Mouse (Mus musculus): ENCODE results near the gene Foxi3. TPM values are rescaled to one million over a fixed set of nuclear protein-coding genes. Genes with fewer than 3 reads are reported as not detected.

Gene Foxi3
- polyA plus RNA-seq, 1 experiment from 2014 or later: not detected

DNA sequence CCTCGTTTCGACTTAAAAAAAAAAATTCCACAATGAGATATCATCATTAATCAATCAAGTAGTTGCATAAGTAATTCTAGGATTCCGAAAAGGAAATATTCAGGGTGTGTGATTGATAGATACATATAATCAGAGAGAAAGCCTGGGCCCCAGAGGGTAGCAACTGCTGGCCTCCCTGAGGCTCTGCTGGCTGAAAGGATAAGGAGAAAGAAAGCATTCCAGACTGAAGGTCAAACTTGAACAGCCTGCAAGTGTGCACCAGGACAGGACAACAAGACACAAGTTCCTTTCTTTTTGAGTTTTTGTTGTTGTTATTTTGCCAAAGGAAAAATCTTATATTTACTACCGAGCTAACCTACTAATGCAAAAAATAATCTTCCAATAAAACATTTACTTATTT, 12.0 kb downstream of the Foxi3 start:
- Histone ChIP-seq H3K4me1 (ENCODE audit: control insufficient read depth, insufficient read depth, low read length) (no peaks in the 10 kb centered on the region), H3K4me2 (ENCODE audit: low read depth, low read length) (no peak overlapping the region), H3K27me3 (ENCODE audit: control insufficient read depth, insufficient read depth, low read length) (no peaks in the 10 kb centered on the region), H3K9ac (replicated peaks; ENCODE audit: low read depth, low read length) (no peak overlapping the region), H3K27ac (ENCODE audit: low read depth, low read length) (no peak overlapping the region), H3K4me3 (ENCODE audit: low read depth, low read length) (no peak overlapping the region), H3K36me3 (ENCODE audit: control insufficient read depth, insufficient read depth, low read length) (no peaks in the 10 kb centered on the region), H3K9me3 (ENCODE audit: control insufficient read depth, low read length) (no peaks in the 10 kb centered on the region)
- no peak for ATAC-seq (ENCODE audit: low read depth)
- 65% methylated on average over 4 of the region's 4 CpGs for WGBS

DNA sequence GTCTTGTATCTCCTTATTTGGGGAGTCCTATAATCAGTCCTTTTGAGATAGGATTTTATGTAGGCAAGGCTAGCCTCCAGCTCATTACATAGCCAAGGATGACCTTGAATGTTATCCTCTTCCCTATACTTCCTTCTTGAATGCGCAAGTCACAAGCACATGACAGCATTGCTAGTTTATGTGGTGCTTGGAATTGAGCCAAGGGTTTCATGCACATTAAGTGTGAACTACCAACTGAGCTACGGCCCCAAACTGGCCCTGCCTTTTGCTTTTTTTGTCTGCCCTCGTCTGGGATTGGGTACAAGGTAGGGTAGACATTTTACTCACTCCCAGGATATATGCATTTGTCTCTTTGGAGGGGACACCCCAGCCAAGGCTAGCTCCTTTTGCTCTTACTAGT, 16.7 kb downstream of the Foxi3 start:
- 38% methylated on average over 3 of the region's 3 CpGs for WGBS
- no peak for ATAC-seq (ENCODE audit: low read depth)
- H3K27ac ChIP-seq (ENCODE audit: low read depth, low read length): no peak overlapping the region

DNA sequence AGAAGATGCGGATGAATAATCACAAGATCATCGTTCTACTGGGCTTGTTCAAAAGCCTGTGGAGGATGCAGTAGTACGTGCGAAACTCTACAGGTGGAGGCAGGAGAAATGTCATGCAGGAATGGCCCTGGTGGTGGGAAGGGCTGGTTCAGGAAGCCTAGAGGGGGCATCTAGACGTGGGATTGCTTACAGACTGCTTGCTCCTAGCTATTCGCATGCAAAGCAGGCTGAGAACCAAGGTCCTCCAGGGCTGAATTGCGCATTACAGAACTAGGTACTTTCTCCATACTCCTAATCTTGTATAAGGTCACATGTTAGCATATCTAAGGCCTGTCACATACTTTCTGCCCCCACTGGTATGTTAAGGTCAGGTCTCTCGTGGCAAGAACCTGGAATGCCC, 24.7 kb downstream of the Foxi3 start:
- Histone ChIP-seq H3K36me3 (ENCODE audit: control insufficient read depth, insufficient read depth, low read length) (no peaks in the 10 kb centered on the region), H3K4me1 (ENCODE audit: control insufficient read depth, insufficient read depth, low read length) (no peaks in the 10 kb centered on the region), H3K27ac (ENCODE audit: low read depth, low read length) (no peak overlapping the region), H3K4me3 (ENCODE audit: low read depth, low read length) (no peak overlapping the region), H3K9ac (replicated peaks; ENCODE audit: low read depth, low read length) (no peak overlapping the region), H3K9me3 (ENCODE audit: control insufficient read depth, low read length) (no peaks in the 10 kb centered on the region), H3K27me3 (ENCODE audit: control insufficient read depth, insufficient read depth, low read length) (no peaks in the 10 kb centered on the region), H3K4me2 (ENCODE audit: low read depth, low read length) (no peak overlapping the region)
- WGBS: 81% methylated on average over 8 of the region's 8 CpGs
- ATAC-seq (ENCODE audit: low read depth): no peak

More for the DNA sequence above, 16.7 kb downstream of the Foxi3 start:
- Histone ChIP-seq H3K4me3 (ENCODE audit: low read depth, low read length) (no peak overlapping the region), H3K9me3 (ENCODE audit: control insufficient read depth, low read length) (no peaks in the 10 kb centered on the region), H3K36me3 (ENCODE audit: control insufficient read depth, insufficient read depth, low read length) (no peaks in the 10 kb centered on the region), H3K4me1 (ENCODE audit: control insufficient read depth, insufficient read depth, low read length) (no peaks in the 10 kb centered on the region), H3K4me2 (ENCODE audit: low read depth, low read length) (no peak overlapping the region), H3K9ac (replicated peaks; ENCODE audit: low read depth, low read length) (no peak overlapping the region), H3K27me3 (ENCODE audit: control insufficient read depth, insufficient read depth, low read length) (no peaks in the 10 kb centered on the region)

DNA sequence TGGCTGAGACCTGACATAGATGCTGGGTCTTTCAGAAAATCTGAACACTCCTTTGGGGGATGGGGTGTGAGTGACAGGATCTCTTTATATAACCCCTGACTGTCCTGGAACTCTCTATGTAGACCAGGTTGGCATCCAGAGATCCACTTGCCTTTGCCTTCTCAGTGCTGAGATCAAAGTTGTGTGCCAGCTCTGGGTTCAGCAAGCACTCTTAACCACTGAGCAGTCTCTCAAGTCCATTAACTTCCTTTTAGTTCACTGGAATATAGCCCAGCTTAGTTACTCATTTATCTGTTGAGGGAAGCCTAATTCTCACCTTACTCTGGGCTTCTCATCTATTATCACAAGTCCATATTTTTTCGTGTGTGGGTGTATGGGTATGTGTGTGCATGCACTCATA, 26.1 kb downstream of the Foxi3 start:
- no peak overlapping the region for H3K27ac ChIP-seq (ENCODE audit: low read depth, low read length)
- WGBS: 78% methylated on average over 1 of the region's 1 CpGs
- no peaks in the 10 kb centered on the region for H3K9me3 ChIP-seq (ENCODE audit: control insufficient read depth, low read length)
- no peaks in the 10 kb centered on the region for H3K4me1 ChIP-seq (ENCODE audit: control insufficient read depth, insufficient read depth, low read length)
- no peak overlapping the region for H3K4me3 ChIP-seq (ENCODE audit: low read depth, low read length)
- no peak overlapping the region for H3K4me2 ChIP-seq (ENCODE audit: low read depth, low read length)
- H3K36me3 ChIP-seq (ENCODE audit: control insufficient read depth, insufficient read depth, low read length): no peaks in the 10 kb centered on the region
- no peak overlapping the region for H3K9ac ChIP-seq (replicated peaks; ENCODE audit: low read depth, low read length)
- H3K27me3 ChIP-seq (ENCODE audit: control insufficient read depth, insufficient read depth, low read length): no peaks in the 10 kb centered on the region
- ATAC-seq (ENCODE audit: low read depth): no peak

DNA sequence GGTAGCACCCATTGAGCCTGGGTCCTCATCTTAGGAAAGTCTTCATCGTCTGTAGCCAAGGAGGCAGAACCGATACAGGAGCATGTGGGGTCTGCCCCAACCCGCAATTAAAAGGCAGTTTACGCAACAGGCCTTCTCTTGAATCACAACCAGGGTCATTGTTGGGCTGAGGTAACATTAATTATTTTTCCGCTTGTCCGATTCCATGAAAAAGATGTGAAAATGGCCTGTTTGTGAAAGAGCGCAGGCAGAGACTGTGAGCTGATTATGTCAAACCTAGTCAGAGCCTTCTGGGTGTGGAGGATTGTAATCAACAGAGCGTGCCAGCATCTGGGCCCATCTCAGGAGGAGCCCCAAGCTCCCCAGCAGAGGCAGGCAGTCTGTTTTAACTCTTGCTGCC, 30.4 kb downstream of the Foxi3 start:
- Histone ChIP-seq H3K4me1 (ENCODE audit: control insufficient read depth, insufficient read depth, low read length) (no peaks in the 10 kb centered on the region), H3K9me3 (ENCODE audit: control insufficient read depth, low read length) (no peaks in the 10 kb centered on the region), H3K27me3 (ENCODE audit: control insufficient read depth, insufficient read depth, low read length) (no peaks in the 10 kb centered on the region), H3K4me3 (ENCODE audit: low read depth, low read length) (no peak overlapping the region), H3K36me3 (ENCODE audit: control insufficient read depth, insufficient read depth, low read length) (no peaks in the 10 kb centered on the region), H3K9ac (replicated peaks; ENCODE audit: low read depth, low read length) (no peak overlapping the region), H3K27ac (ENCODE audit: low read depth, low read length) (no peak overlapping the region), H3K4me2 (ENCODE audit: low read depth, low read length) (no peak overlapping the region)
- WGBS: 44% methylated on average over 8 of the region's 8 CpGs
- ATAC-seq (ENCODE audit: low read depth): no peak

DNA sequence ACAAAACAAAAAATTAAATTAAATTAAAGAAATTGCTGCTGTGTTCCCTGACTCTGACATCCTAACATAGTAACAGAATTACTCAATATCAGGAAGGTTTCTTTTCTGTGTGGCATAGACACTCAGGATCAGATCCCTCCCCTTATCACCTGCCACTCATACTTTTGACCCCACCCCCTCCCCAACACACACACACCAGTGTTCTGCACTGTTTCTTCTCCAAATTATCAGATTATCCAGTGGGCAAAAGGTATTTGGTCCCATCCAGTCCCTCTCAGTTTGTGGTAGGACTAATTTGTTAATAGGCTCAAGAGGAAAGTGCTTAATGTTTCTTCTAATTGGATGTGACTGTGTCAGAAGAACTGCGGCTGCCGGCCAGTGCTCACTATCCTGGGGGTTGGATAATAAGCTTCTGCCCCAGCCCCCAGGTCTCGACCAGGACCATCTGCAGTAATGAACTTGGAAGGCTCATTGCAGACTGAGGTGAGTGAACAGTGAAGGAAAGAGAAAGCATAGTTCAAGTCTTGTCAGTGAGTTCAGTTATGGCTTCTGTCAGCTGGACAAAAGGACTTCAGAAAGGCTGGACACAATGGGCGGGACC, 39.9 kb downstream of the Foxi3 start:
- Histone ChIP-seq H3K27me3 (ENCODE audit: control insufficient read depth, insufficient read depth, low read length) (no peaks in the 10 kb centered on the region), H3K9me3 (ENCODE audit: control insufficient read depth, low read length) (no peaks in the 10 kb centered on the region), H3K9ac (replicated peaks; ENCODE audit: low read depth, low read length) (no peak overlapping the region), H3K36me3 (ENCODE audit: control insufficient read depth, insufficient read depth, low read length) (no peaks in the 10 kb centered on the region), H3K27ac (ENCODE audit: low read depth, low read length) (no peak overlapping the region), H3K4me2 (ENCODE audit: low read depth, low read length) (no peak overlapping the region), H3K4me1 (ENCODE audit: control insufficient read depth, insufficient read depth, low read length) (no peaks in the 10 kb centered on the region), H3K4me3 (ENCODE audit: low read depth, low read length) (no peak overlapping the region)
- WGBS: 74% methylated on average over 4 of the region's 4 CpGs
- ATAC-seq (ENCODE audit: low read depth): no peak

DNA sequence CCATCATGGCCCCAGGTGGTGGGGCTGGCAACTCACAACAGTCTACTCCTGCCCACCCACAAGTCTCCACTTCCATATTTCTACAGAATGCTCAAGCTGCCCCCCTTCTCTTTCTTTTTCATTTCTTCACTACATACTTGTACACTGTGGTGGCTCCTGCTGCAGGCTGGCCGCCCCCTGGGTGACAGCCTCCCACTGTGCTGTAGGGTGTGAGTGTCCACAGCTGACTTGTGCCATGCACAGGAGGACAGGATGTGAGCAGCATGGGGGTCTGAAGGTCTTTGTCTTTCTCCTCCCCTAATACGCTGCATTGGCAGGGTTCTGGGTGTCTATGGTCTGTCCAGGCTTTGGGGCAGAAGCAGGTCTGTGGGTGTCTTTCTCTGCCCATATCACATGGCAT, 46.3 kb downstream of the Foxi3 start:
- 91% methylated on average over 2 of the region's 2 CpGs for WGBS
- no peak overlapping the region for H3K9ac ChIP-seq (replicated peaks; ENCODE audit: low read depth, low read length)
- ATAC-seq (ENCODE audit: low read depth): no peak

DNA sequence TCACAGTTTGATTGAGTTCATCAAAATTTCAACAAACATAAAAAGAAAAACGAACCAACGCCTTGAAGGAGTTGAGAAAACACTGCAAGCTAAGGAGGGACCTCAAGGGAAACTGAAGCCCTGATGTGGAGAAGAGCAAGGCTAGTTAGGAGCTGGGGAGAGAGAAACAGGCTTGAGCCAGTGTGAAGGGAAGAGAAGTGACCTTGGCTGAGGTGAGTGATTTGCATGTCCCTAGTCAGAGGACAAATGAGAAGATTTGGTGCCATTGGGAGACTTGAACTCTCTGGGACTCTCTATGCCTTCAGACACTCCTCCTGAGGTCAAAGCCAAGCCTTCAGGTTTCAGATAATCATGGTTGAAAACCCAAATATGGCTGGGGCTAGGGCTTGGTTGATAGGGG, 47.8 kb downstream of the Foxi3 start:
- no peaks in the 10 kb centered on the region for H3K9me3 ChIP-seq (ENCODE audit: control insufficient read depth, low read length)
- no peaks in the 10 kb centered on the region for H3K27me3 ChIP-seq (ENCODE audit: control insufficient read depth, insufficient read depth, low read length)
- no peak overlapping the region for H3K9ac ChIP-seq (replicated peaks; ENCODE audit: low read depth, low read length)
- no peak for ATAC-seq (ENCODE audit: low read depth)
- H3K4me1 ChIP-seq (ENCODE audit: control insufficient read depth, insufficient read depth, low read length): no peaks in the 10 kb centered on the region
- no peaks in the 10 kb centered on the region for H3K36me3 ChIP-seq (ENCODE audit: control insufficient read depth, insufficient read depth, low read length)
- WGBS: 78% methylated on average over 2 of the region's 2 CpGs
- H3K27ac ChIP-seq (ENCODE audit: low read depth, low read length): no peak overlapping the region
- no peak overlapping the region for H3K4me3 ChIP-seq (ENCODE audit: low read depth, low read length)
- H3K4me2 ChIP-seq (ENCODE audit: low read depth, low read length): no peak overlapping the region

More for the DNA sequence above, 46.3 kb downstream of the Foxi3 start:
- no peaks in the 10 kb centered on the region for H3K4me1 ChIP-seq (ENCODE audit: control insufficient read depth, insufficient read depth, low read length)
- no peaks in the 10 kb centered on the region for H3K9me3 ChIP-seq (ENCODE audit: control insufficient read depth, low read length)
- H3K27ac ChIP-seq (ENCODE audit: low read depth, low read length): no peak overlapping the region
- no peak overlapping the region for H3K4me3 ChIP-seq (ENCODE audit: low read depth, low read length)
- H3K27me3 ChIP-seq (ENCODE audit: control insufficient read depth, insufficient read depth, low read length): no peaks in the 10 kb centered on the region
- no peak overlapping the region for H3K4me2 ChIP-seq (ENCODE audit: low read depth, low read length)
- H3K36me3 ChIP-seq (ENCODE audit: control insufficient read depth, insufficient read depth, low read length): no peaks in the 10 kb centered on the region
